Mouse (Mus musculus) MN1 (cell line): ENCODE data around the gene Snx20.

Source experiments
- DNase-seq: peaks from one replicate; pipeline ENCODE4 v3.0.0-alpha.2; 2016; ENCODE audit warnings: low spot score

Gene Snx20

DNA sequence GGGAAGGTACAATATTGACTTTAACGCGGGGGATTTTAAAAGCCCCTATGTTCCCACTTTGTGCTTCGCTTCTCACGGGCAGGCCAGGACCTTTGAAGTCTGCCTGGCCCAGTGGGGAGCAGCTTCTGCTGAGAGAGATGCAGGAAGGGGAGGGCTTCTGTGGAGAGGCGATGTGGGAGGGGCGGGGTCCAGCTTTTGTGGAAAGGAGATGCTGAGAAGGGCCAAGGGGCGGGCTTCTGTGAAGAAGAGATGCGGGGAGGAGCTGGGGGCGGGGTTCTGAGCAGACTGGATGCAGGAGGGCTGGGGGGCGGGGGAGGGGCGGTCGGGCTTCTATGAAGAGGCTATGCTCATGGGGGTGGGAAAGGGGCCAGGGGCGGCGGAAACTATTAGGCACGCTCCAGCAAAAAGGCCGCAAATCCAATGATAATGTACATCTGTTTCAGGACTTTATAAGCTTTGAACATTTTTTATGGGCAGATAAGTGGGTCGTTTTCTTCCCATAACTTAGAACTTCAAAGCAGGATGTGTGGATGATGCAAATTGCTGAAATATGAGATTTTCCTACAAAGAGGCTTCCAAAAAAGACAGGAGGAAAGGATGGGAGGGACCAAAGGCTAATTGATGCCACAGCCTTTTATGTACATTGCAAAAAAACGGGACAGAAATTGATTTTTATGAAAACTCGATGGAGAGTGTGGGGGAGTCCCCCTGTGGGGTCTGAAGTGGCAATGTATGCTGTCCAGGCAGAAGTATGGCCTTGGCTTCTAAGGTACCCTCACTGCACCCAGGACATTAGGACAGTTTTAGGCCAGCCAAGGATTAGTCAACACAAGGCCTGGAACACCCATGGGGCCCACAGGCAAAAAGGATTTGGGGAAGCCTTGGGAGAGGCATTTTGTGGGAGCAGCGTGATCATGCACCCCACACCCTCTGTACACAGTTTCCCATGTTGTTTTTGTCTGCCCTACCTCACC lies 31.6 kb downstream of the Snx20 start:
- peak; percentile 90 for DNase-seq

DNA sequence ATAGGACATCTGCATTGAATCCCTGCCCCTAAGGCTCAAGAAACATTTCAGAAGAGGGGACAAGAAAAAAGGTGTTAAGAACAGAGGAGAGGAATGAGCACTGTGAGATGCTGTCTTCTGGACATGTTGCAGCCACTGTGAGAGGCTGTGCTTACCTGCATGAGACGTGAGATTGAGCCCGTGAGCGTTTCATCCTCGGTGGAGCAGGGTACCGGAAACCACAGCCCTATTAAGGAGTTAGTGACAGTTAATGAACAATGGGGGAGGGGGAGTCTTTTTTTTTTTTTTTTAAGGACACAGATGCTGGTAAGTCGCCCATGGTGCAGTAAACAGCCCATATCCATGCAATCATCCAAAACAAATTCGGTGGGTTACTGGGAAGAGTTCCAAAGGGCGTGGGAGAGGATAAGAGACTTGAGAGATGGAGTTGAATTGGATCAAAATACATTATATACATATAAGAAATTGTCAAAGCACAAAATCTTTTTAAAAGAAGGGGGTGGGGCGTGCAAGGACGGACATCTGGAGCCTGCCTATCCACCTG lies 32.4 kb downstream of the Snx20 start:
- DNase-seq: peak; percentile 65

GRCm38 (mm10) chr8:88599491-88599890 lies 36.4 kb downstream of the Snx20 start:
- no peak for DNase-seq

DNA sequence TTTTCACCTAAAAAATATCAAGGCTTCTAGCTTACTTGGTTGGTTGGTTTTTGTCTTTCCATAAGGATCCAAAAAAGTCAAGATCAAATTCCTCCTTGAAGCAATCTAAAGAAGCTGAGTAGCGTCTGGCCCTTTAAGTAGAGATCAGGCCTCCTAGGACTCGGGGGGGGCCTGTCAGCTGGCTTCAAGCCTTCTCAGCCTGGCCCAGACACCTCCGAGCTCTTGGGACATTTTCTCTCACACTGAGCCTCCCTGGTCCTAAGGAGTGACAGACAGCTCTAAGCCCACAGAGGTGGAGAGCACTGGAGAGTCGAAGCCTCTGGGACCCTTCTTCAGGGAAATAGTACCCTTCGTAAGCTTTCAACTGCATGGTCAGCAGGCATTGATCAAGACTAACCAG lies 37.4 kb downstream of the Snx20 start:
- no peak for DNase-seq

GRCm38 (mm10) chr8:88596042-88596441 lies 39.9 kb downstream of the Snx20 start:
- DNase-seq: no peak

GRCm38 (mm10) chr8:88593947-88594346 lies 42.0 kb downstream of the Snx20 start:
- DNase-seq: no peak

DNA sequence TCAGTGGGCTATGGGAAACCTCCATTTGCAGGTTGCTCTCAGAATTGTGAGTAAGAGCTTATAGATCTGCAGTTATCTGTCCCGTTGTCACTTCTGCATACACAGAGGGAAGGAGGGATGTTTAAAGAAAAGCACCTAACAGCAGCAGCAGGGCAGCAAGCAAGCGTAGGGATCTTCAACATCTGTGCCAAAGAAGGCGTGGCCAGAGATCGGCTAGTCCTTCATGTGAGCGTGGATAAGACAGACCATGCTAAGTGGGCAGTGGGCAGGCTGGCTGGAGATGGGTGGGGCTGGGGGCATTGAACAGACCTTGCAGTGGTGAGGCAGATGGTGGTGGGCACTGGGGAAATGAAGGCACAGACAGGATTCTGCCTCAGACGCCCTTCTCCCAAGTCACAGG lies 45.7 kb downstream of the Snx20 start:
- DNase-seq: peak; percentile 65

DNA sequence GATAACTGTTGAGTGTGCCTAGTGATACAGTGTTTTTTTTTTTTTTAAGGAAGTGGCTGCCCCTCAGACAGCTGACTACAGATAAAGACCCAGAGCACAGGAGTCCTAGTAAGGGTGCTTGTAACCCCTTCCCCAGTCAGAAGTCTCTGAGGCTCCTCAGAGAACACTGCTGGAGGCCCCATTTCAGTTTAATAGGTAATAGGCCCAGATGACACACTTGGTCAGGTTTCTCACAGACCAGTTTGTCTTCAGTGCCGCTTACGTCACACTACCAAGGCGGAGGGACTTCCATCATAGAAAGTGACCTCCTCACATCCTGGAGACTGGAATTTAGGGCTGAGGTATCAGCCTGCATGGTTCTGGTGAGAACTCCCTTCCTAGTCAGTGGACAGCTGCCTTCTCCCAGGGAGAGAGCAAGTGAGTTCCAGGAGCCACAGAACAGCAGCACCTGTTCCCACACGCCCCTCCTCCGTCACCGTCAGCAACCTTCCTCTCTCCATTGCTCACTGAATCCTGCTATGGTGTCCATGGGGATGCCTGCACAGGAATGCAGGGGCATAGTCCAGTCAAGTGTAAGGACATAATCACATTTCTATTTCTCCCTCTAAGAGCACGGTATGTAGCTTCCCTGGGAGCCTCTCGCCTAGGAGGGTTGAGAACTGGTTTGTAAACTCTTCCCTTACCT lies 47.6 kb downstream of the Snx20 start:
- no peak for DNase-seq

GRCm38 (mm10) chr8:88583863-88584262 lies 52.1 kb downstream of the Snx20 start:
- no peak for DNase-seq

- DNase-seq: no peak
Measured at GRCm38 (mm10) chr8:88580785-88581184, 55.1 kb downstream of the Snx20 start.

DNA sequence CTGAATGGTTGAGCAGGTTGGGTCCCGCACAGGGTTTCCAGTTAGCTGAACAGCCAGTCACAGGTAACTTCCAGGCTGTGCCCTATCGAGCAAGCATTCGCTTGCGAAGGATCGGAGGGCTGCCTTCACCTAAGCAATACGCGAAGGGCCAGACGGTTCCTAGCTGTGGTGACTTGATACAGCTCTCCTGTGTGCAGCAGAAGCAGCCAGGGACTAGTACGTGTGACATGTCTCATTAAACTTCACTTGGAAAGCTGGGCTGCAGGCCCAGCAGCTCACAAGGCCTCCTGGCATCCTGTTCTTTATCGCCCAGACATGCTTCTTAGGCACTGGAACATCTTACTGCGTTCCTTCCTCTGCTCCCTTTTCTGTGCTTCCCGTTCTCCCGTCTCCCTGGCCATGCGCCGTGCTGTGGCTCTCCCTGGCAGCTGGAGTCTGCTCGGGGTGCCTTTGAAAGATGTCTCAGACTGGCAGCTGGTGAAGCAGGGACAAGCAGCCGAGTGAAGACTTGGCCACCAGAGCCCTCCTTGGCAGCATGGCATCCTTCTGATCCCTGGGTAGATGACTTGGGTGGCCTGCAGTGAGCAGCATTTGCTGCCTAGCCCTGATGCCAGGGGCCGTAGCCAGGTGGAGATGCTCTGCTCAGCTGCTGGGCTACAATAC lies 56.1 kb downstream of the Snx20 start:
- no peak for DNase-seq

- no peak for DNase-seq
Measured at GRCm38 (mm10) chr8:88579246-88579645, 56.7 kb downstream of the Snx20 start.

- no peak for DNase-seq
Measured at GRCm38 (mm10) chr8:88578413-88579175, 57.3 kb downstream of the Snx20 start.

GRCm38 (mm10) chr8:88577666-88578065 lies 58.3 kb downstream of the Snx20 start:
- no peak for DNase-seq
